Mouse (Mus musculus): Measurements from ENCODE around the gene Cpn1.

DNA sequence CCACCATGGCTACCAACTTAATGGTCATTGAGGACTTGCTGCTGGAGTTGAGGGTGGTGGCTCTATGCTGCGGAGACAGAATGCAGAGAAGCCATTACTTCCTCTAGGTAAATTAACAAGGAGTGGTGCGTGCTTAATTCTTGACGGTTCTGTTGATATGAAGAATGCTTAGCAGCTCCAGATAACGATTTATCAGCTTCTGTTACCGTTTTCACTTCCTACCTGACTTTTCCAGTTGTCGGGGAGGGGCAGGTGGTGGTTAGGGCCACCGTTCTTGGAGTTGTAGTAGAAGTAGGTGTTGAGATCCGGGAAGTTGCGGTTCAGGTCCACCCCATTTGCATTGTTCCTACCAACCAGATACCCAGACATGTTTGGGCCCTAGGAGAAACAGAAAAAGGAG, 12.6 kb downstream of the Cpn1 start:
- no peak for TF ChIP-seq POLR2A (IDR thresholded peaks at IDR 0.05; ENCODE audit: low read depth, low read length)
- no peak for TF ChIP-seq CTCF (IDR thresholded peaks at IDR 0.05; ENCODE audit: extremely low read depth, insufficient read depth, insufficient read length, insufficient replicate concordance)
